Mouse (Mus musculus): ENCODE results near the gene Cyct. TPM values are rescaled to one million over a fixed set of nuclear protein-coding genes. Genes with fewer than 3 reads are reported as not detected.

Gene Cyct
- polyA plus RNA-seq, 1 experiment from 2014 or later = 0.40 TPM

GRCm38 (mm10) chr2:76347839-76348238, 12.4 kb downstream of the Cyct start:
- Histone ChIP-seq H3K27ac (ENCODE audit: low read length) (no peak overlapping the region), H3K9ac (ENCODE audit: low read depth, low read length) (no peak overlapping the region), H3K4me1 (ENCODE audit: control insufficient read depth, insufficient read depth, low read length) (no peaks in the 10 kb centered on the region), H3K9me3 (replicated peaks; ENCODE audit: control insufficient read depth, low read length, poor library complexity, severe bottlenecking) (no peaks in the 10 kb centered on the region), H3K27me3 (ENCODE audit: control insufficient read depth, insufficient read depth, low read depth, low read length) (no peaks in the 10 kb centered on the region), H3K36me3 (ENCODE audit: control insufficient read depth, insufficient read depth, low read length) (no peaks in the 10 kb centered on the region), H3K4me3 (ENCODE audit: low read depth, low read length) (no peak overlapping the region), H3K4me2 (ENCODE audit: low read length) (no peak overlapping the region)
- ATAC-seq = no peak
- 54% methylated on average over 6 of the region's 6 CpGs for WGBS

- H3K9ac ChIP-seq (ENCODE audit: low read depth, low read length) = no peak overlapping the region
- peaks cover 2% of the 10 kb centered on the region for H3K27me3 ChIP-seq (ENCODE audit: control insufficient read depth, insufficient read depth, low read depth, low read length)
- H3K27ac ChIP-seq (ENCODE audit: low read length) = no peak overlapping the region
- no peak overlapping the region for H3K4me2 ChIP-seq (ENCODE audit: low read length)
- no peaks in the 10 kb centered on the region for H3K9me3 ChIP-seq (replicated peaks; ENCODE audit: control insufficient read depth, low read length, poor library complexity, severe bottlenecking)
- no peak for ATAC-seq
- WGBS = 86% methylated on average over 9 of the region's 9 CpGs
- H3K4me1 ChIP-seq (ENCODE audit: control insufficient read depth, insufficient read depth, low read length) = peaks cover 12% of the 10 kb centered on the region
- no peaks in the 10 kb centered on the region for H3K36me3 ChIP-seq (ENCODE audit: control insufficient read depth, insufficient read depth, low read length)
- no peak overlapping the region for H3K4me3 ChIP-seq (ENCODE audit: low read depth, low read length)
These were observed 18.1 kb downstream of the Cyct start for GRCm38 (mm10) chr2:76342146-76342545.

GRCm38 (mm10) chr2:76338215-76339156, 21.8 kb downstream of the Cyct start, which contains the start of gene Pde11a:
Pde11a (minus strand) TSS chr2:76338774.
- H3K9me3 ChIP-seq (replicated peaks; ENCODE audit: control insufficient read depth, low read length, poor library complexity, severe bottlenecking) = no peaks in the 10 kb centered on the region
- peaks cover 2% of the 10 kb centered on the region for H3K27me3 ChIP-seq (ENCODE audit: control insufficient read depth, insufficient read depth, low read depth, low read length)
- H3K4me1 ChIP-seq (ENCODE audit: control insufficient read depth, insufficient read depth, low read length) = peaks cover 12% of the 10 kb centered on the region
- H3K9ac ChIP-seq (ENCODE audit: low read depth, low read length) = peak within 1 kb of the TSS; percentile 74
- WGBS = 22% methylated on average over 31 of the region's 41 CpGs
- H3K27ac ChIP-seq (ENCODE audit: low read length) = no peak within 1 kb of the TSS
- peak within 1 kb of the TSS; percentile 98 for H3K4me2 ChIP-seq (ENCODE audit: low read length)
- H3K4me3 ChIP-seq (ENCODE audit: low read depth, low read length) = peak within 1 kb of the TSS; percentile 58
- H3K36me3 ChIP-seq (ENCODE audit: control insufficient read depth, insufficient read depth, low read length) = no peaks in the 10 kb centered on the region
- peak; percentile 81 for ATAC-seq

GRCm38 (mm10) chr2:76334596-76334995, 25.7 kb downstream of the Cyct start:
- H3K4me1 ChIP-seq (ENCODE audit: control insufficient read depth, insufficient read depth, low read length) = peaks cover 12% of the 10 kb centered on the region
- H3K27me3 ChIP-seq (ENCODE audit: control insufficient read depth, insufficient read depth, low read depth, low read length) = peaks cover 2% of the 10 kb centered on the region
- H3K9me3 ChIP-seq (replicated peaks; ENCODE audit: control insufficient read depth, low read length, poor library complexity, severe bottlenecking) = no peaks in the 10 kb centered on the region
- 83% methylated on average over 5 of the region's 5 CpGs for WGBS
- H3K4me3 ChIP-seq (ENCODE audit: low read depth, low read length) = no peak overlapping the region
- H3K4me2 ChIP-seq (ENCODE audit: low read length) = no peak overlapping the region
- H3K9ac ChIP-seq (ENCODE audit: low read depth, low read length) = no peak overlapping the region
- no peak overlapping the region for H3K27ac ChIP-seq (ENCODE audit: low read length)
- no peaks in the 10 kb centered on the region for H3K36me3 ChIP-seq (ENCODE audit: control insufficient read depth, insufficient read depth, low read length)
- no peak for ATAC-seq

- Histone ChIP-seq H3K9ac (ENCODE audit: low read depth, low read length) (no peak overlapping the region), H3K27ac (ENCODE audit: low read length) (no peak overlapping the region), H3K36me3 (ENCODE audit: control insufficient read depth, insufficient read depth, low read length) (no peaks in the 10 kb centered on the region), H3K4me2 (ENCODE audit: low read length) (no peak overlapping the region), H3K27me3 (ENCODE audit: control insufficient read depth, insufficient read depth, low read depth, low read length) (no peaks in the 10 kb centered on the region), H3K4me1 (ENCODE audit: control insufficient read depth, insufficient read depth, low read length) (no peaks in the 10 kb centered on the region), H3K9me3 (replicated peaks; ENCODE audit: control insufficient read depth, low read length, poor library complexity, severe bottlenecking) (no peaks in the 10 kb centered on the region), H3K4me3 (ENCODE audit: low read depth, low read length) (no peak overlapping the region)
- ATAC-seq = no peak
- 82% methylated on average over 11 of the region's 11 CpGs for WGBS
These were observed 28.0 kb downstream of the Cyct start for GRCm38 (mm10) chr2:76332161-76332805.

- 87% methylated on average over 5 of the region's 5 CpGs for WGBS
- no peak for ATAC-seq
These were observed 30.2 kb downstream of the Cyct start for GRCm38 (mm10) chr2:76330081-76330480.

GRCm38 (mm10) chr2:76326161-76326560, 34.1 kb downstream of the Cyct start:
- Histone ChIP-seq H3K4me3 (ENCODE audit: low read depth, low read length) (no peak overlapping the region), H3K36me3 (ENCODE audit: control insufficient read depth, insufficient read depth, low read length) (no peaks in the 10 kb centered on the region), H3K4me2 (ENCODE audit: low read length) (no peak overlapping the region), H3K9me3 (replicated peaks; ENCODE audit: control insufficient read depth, low read length, poor library complexity, severe bottlenecking) (no peaks in the 10 kb centered on the region), H3K4me1 (ENCODE audit: control insufficient read depth, insufficient read depth, low read length) (no peaks in the 10 kb centered on the region), H3K9ac (ENCODE audit: low read depth, low read length) (no peak overlapping the region), H3K27ac (ENCODE audit: low read length) (no peak overlapping the region), H3K27me3 (ENCODE audit: control insufficient read depth, insufficient read depth, low read depth, low read length) (no peaks in the 10 kb centered on the region)
- 89% methylated on average over 3 of the region's 3 CpGs for WGBS
- ATAC-seq = no peak

More at GRCm38 (mm10) chr2:76330081-76330480, 30.2 kb downstream of the Cyct start:
- H3K4me2 ChIP-seq (ENCODE audit: low read length) = no peak overlapping the region
- H3K9ac ChIP-seq (ENCODE audit: low read depth, low read length) = no peak overlapping the region
- H3K36me3 ChIP-seq (ENCODE audit: control insufficient read depth, insufficient read depth, low read length) = no peaks in the 10 kb centered on the region
- H3K27ac ChIP-seq (ENCODE audit: low read length) = no peak overlapping the region
- no peaks in the 10 kb centered on the region for H3K27me3 ChIP-seq (ENCODE audit: control insufficient read depth, insufficient read depth, low read depth, low read length)
- H3K4me3 ChIP-seq (ENCODE audit: low read depth, low read length) = no peak overlapping the region
- H3K9me3 ChIP-seq (replicated peaks; ENCODE audit: control insufficient read depth, low read length, poor library complexity, severe bottlenecking) = no peaks in the 10 kb centered on the region
- H3K4me1 ChIP-seq (ENCODE audit: control insufficient read depth, insufficient read depth, low read length) = no peaks in the 10 kb centered on the region

GRCm38 (mm10) chr2:76324463-76324862, 35.8 kb downstream of the Cyct start:
- H3K36me3 ChIP-seq (ENCODE audit: control insufficient read depth, insufficient read depth, low read length) = no peaks in the 10 kb centered on the region
- H3K9me3 ChIP-seq (replicated peaks; ENCODE audit: control insufficient read depth, low read length, poor library complexity, severe bottlenecking) = no peaks in the 10 kb centered on the region
- no peak overlapping the region for H3K4me3 ChIP-seq (ENCODE audit: low read depth, low read length)
- no peak overlapping the region for H3K27ac ChIP-seq (ENCODE audit: low read length)
- no peaks in the 10 kb centered on the region for H3K27me3 ChIP-seq (ENCODE audit: control insufficient read depth, insufficient read depth, low read depth, low read length)
- H3K4me2 ChIP-seq (ENCODE audit: low read length) = no peak overlapping the region
- 90% methylated on average over 5 of the region's 5 CpGs for WGBS
- ATAC-seq = no peak
- H3K4me1 ChIP-seq (ENCODE audit: control insufficient read depth, insufficient read depth, low read length) = no peaks in the 10 kb centered on the region
- H3K9ac ChIP-seq (ENCODE audit: low read depth, low read length) = no peak overlapping the region
